Comparison of ENCODE assay signal across 8 mouse cellular contexts in the genomic region with DNA sequence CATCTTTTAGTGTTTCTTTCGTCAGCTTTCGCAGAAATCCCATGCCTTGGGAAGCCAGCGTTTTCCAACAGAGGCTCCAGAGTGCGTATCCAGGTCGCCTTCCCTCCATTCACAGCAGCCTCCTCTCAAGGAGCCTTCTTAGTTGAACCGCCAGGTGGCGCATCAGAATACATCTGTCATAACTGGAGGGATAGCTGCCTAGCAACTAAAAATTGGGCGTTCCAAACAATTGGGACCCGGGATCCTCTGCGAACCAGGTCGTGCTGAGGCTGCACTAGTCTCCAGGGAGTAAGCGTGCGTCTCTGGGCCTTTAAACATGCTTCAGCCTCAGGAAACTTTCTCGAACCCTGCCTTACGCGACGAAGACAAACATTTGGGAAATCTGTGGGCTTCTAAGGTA. TPM values are rescaled to one million over a fixed set of nuclear protein-coding genes. Genes with fewer than 3 reads are reported as not detected.
DNase-seq lines count a peak whose midpoint lies in the region; ATAC-seq and TF ChIP-seq lines count a peak whose summit lies in the region.

No protein-coding gene starts in this region.

- peak; percentile 84 for DNase-seq in ES-E14 (ENCODE audit: low read depth, low spot score)
- DNase-seq in cerebellum, adult 11-12 months = peak; percentile 76
- peak; percentile 80 to 84 for DNase-seq in heart, postnatal 36 days
- DNase-seq in layer of hippocampus, adult 2 months (ENCODE audit: low spot score in 2 of 2) = peak; percentile 91 to 92
- peak; percentile 79 for DNase-seq in lung, adult 2 months
- peak; percentile 81 for DNase-seq in testis, postnatal 14 days (ENCODE audit: low spot score)

- H3K4me3 ChIP-seq in ES-E14 (ENCODE audit: insufficient read depth in 1 of 2, low read depth in 1 of 2, low read length in 2 of 2, poor library complexity in 1 of 2, severe bottlenecking in 1 of 2) = no peak overlapping the region
- H3K4me3 ChIP-seq in forebrain, embryonic 16.5 days (replicated peaks; ENCODE audit: low read length) = peak overlapping the region; percentile 31
- H3K4me3 ChIP-seq in layer of hippocampus, adult 2 months = peak overlapping the region; percentile 59
- no peak overlapping the region for H3K4me3 ChIP-seq in lung, adult 2 months (replicated peaks; ENCODE audit: extremely low read depth, low read depth, low read length)

- TF ChIP-seq CTCF in layer of hippocampus, adult 2 months (conservative IDR thresholded peaks at IDR 0.05) = peak; percentile 91
- TF ChIP-seq CTCF in lung, adult 2 months (IDR thresholded peaks at IDR 0.05; ENCODE audit: insufficient read depth, low read length) = peak; percentile 71

- no peaks in the 10 kb centered on the region; a peak in 1 of 4 replicates for H3K4me1 ChIP-seq in ES-E14 (ENCODE audit: control insufficient read depth in 2 of 2, insufficient read depth in 2 of 2, low read length in 2 of 2, poor library complexity in 1 of 2)
- peaks cover 14% of the 10 kb centered on the region for H3K4me1 ChIP-seq in forebrain, embryonic 16.5 days (replicated peaks; ENCODE audit: control insufficient read depth, insufficient read depth, low read length)
- no peaks in the 10 kb centered on the region; the same call in 1 of the 2 replicates for H3K4me1 ChIP-seq in lung, adult 2 months (ENCODE audit: control insufficient read depth, insufficient read depth, low read length)

- in situ Hi-C loops in ES-E14 (cut with MboI; ENCODE audit: low sequenced_read_pairs in 2 of 2, unreplicated experiment in 2 of 2) = no loop called here

- peak overlapping the region; percentile 45 for H3K4me2 ChIP-seq in forebrain, embryonic 16.5 days (ENCODE audit: low read length)

- no peaks in the 10 kb centered on the region for H3K36me3 ChIP-seq in ES-E14 (ENCODE audit: control insufficient read depth, insufficient read depth, low read length, poor library complexity, severe bottlenecking)
- no peaks in the 10 kb centered on the region for H3K36me3 ChIP-seq in forebrain, embryonic 16.5 days (ENCODE audit: control insufficient read depth, insufficient read depth)

- intact Hi-C loops in heart, postnatal 36 days (cut with DNase I) = loop anchor here (1.0 kb wide), 1 partner anchor 17 kb away; no protein-coding TSS in a partner anchor

- WGBS in forebrain, embryonic 16.5 days = 6% methylated on average over 17 of the region's 17 CpGs
- WGBS in lung, adult 2 months = 3% methylated on average over 17 of the region's 17 CpGs

- no peak for TF ChIP-seq POLR2A in lung, adult 2 months (IDR thresholded peaks at IDR 0.05; ENCODE audit: borderline replicate concordance, extremely low read depth, low read depth, low read length)

- no peak overlapping the region for H3K27ac ChIP-seq in ES-E14 (ENCODE audit: insufficient read depth, low read depth, low read length, poor library complexity, severe bottlenecking)
- peak overlapping the region; percentile 25; the same call in 1 of the 2 replicates for H3K27ac ChIP-seq in forebrain, embryonic 16.5 days (ENCODE audit: low read length)
- peak overlapping the region; percentile 97 for H3K27ac ChIP-seq in layer of hippocampus, adult 2 months

- H3K9ac ChIP-seq in ES-E14 (ENCODE audit: insufficient read depth, low read depth, low read length, poor library complexity, severe bottlenecking) = no peak overlapping the region
- H3K9ac ChIP-seq in forebrain, embryonic 16.5 days (replicated peaks; ENCODE audit: low read depth, low read length) = 0 out of 2 replicates have a peak overlapping the region, but pooled peaks have one; percentile 8

- peak; percentile 71 for ATAC-seq in forebrain, embryonic 16.5 days
- ATAC-seq in neutrophil, adult 5-6 weeks (ENCODE audit: extremely low read depth, insufficient number of reproducible peaks, low FRiP score, poor library complexity, severe bottlenecking) = peak; percentile 75; the same call in 1 of the 2 replicates

- H3K9me3 ChIP-seq in ES-E14 (ENCODE audit: control insufficient read depth, insufficient read depth, low read depth, low read length) = no peaks in the 10 kb centered on the region
- no peaks in the 10 kb centered on the region for H3K9me3 ChIP-seq in forebrain, embryonic 16.5 days (ENCODE audit: control insufficient read depth, low read length)

- H3K27me3 ChIP-seq in forebrain, embryonic 16.5 days (replicated peaks; ENCODE audit: control insufficient read depth, insufficient read depth, low read length) = peaks cover 4% of the 10 kb centered on the region

TF ChIP-seq in ES-E14, 5 proteins besides CTCF, POLR2A, EP300 and RAD21:
- TF ChIP-seq HCFC1 (IDR thresholded peaks at IDR 0.05; ENCODE audit: borderline replicate concordance, insufficient read depth, low read length) (no peak), ZC3H11A (IDR thresholded peaks at IDR 0.05; ENCODE audit: borderline replicate concordance, low read depth, low read length) (no peak), MAFK (IDR thresholded peaks at IDR 0.05; ENCODE audit: insufficient read depth, low read depth, low read length) (no peak), ZNF384 (IDR thresholded peaks at IDR 0.05; ENCODE audit: low read depth, low read length) (no peak), CHD2 (IDR thresholded peaks at IDR 0.05; ENCODE audit: low read depth, low read length) (no peak)

RNA-seq across cellular contexts. Expression of a gene that starts 1.0 kb away (rescaled TPM):
- total RNA-seq in ES-E14 (2012; rRNA removed) = 0.27 and 0.37 TPM in 2 replicates
- polyA plus RNA-seq in forebrain, embryonic 16.5 days (2015; fragmentation: Nextera tagmentation; extraction: Ambion mirVana) = 12.1 and 13.3 TPM in 2 replicates
- total RNA-seq in heart, postnatal 36 days (2021) = not detected
- total RNA-seq in layer of hippocampus, adult 2 months (2021) = 10 to 100 TPM; 24.8 to 28.8 TPM
- polyA plus RNA-seq in lung, adult 2 months (2012; rRNA removed) = 45.7 and 56.3 TPM in 2 replicates
- total RNA-seq in neutrophil, adult 5-6 weeks (2017) = 0.12 TPM in 1 of 2 replicates, not detected in the other

RNA-seq across cellular contexts. Expression of a gene that starts 3.4 kb away (rescaled TPM):
- total RNA-seq in ES-E14 (2012; rRNA removed) = 0.63 TPM in 1 of 2 replicates, not detected in the other
- polyA plus RNA-seq in forebrain, embryonic 16.5 days (2015; fragmentation: Nextera tagmentation; extraction: Ambion mirVana) = 1.0 and 2.0 TPM in 2 replicates
- not detected for total RNA-seq in heart, postnatal 36 days (2021)
- 1 to 10 TPM; 1.5 TPM for total RNA-seq in layer of hippocampus, adult 2 months (2021)
- 7.1 and 7.7 TPM in 2 replicates for polyA plus RNA-seq in lung, adult 2 months (2012; rRNA removed)
- total RNA-seq in neutrophil, adult 5-6 weeks (2017) = not detected in 2 replicates

RNA-seq across cellular contexts. Expression of a gene that starts 25.0 kb away (rescaled TPM):
- 21.1 and 21.8 TPM in 2 replicates for total RNA-seq in ES-E14 (2012; rRNA removed)
- polyA plus RNA-seq in forebrain, embryonic 16.5 days (2015; fragmentation: Nextera tagmentation; extraction: Ambion mirVana) = 68.3 and 75.2 TPM in 2 replicates
- total RNA-seq in heart, postnatal 36 days (2021) = 10 to 100 TPM; 27.0 to 29.9 TPM
- 10 to 100 TPM; 55.6 to 56.2 TPM for total RNA-seq in layer of hippocampus, adult 2 months (2021)
- 7.0 and 9.8 TPM in 2 replicates for polyA plus RNA-seq in lung, adult 2 months (2012; rRNA removed)
- total RNA-seq in neutrophil, adult 5-6 weeks (2017) = 65.3 and 66.4 TPM in 2 replicates

RNA-seq across cellular contexts. Expression of a gene that starts 34.2 kb away (rescaled TPM):
- total RNA-seq in ES-E14 (2012; rRNA removed) = 12.5 and 17.3 TPM in 2 replicates
- polyA plus RNA-seq in forebrain, embryonic 16.5 days (2015; fragmentation: Nextera tagmentation; extraction: Ambion mirVana) = 54.0 and 56.3 TPM in 2 replicates
- total RNA-seq in heart, postnatal 36 days (2021) = 10 to 100 TPM; 14.8 to 17.5 TPM
- 10 to 100 TPM; 20.7 to 27.3 TPM for total RNA-seq in layer of hippocampus, adult 2 months (2021)
- polyA plus RNA-seq in lung, adult 2 months (2012; rRNA removed) = 2.0 and 4.0 TPM in 2 replicates
- total RNA-seq in neutrophil, adult 5-6 weeks (2017) = 46.6 and 46.7 TPM in 2 replicates

RNA-seq across cellular contexts. Expression of a gene that starts 53.8 kb away (rescaled TPM):
- total RNA-seq in ES-E14 (2012; rRNA removed) = 14.5 and 15.9 TPM in 2 replicates
- 135 and 148 TPM in 2 replicates for polyA plus RNA-seq in forebrain, embryonic 16.5 days (2015; fragmentation: Nextera tagmentation; extraction: Ambion mirVana)
- 1 to 10 TPM; 7.6 to 9.5 TPM for total RNA-seq in heart, postnatal 36 days (2021)
- 100 to 1,000 TPM; 125 to 135 TPM for total RNA-seq in layer of hippocampus, adult 2 months (2021)
- 5.7 and 8.3 TPM in 2 replicates for polyA plus RNA-seq in lung, adult 2 months (2012; rRNA removed)
- total RNA-seq in neutrophil, adult 5-6 weeks (2017) = 29.6 and 38.4 TPM in 2 replicates

Comparison
In these comparisons a context has a peak if more than half of its experiments do, and no peak if none do; other contexts are left out.
1. H3K4me3 ChIP-seq: peak in forebrain, embryonic 16.5 days (single experiment) and layer of hippocampus, adult 2 months (single experiment); none in ES-E14 (0 of 2) and lung, adult 2 months (single experiment).
2. RNA of a gene that starts 1.0 kb away (total RNA-seq): 24.8 to 28.8 TPM in layer of hippocampus, adult 2 months; 0.27 to 0.37 TPM in ES-E14, not detected in heart, postnatal 36 days and 0.12 TPM in neutrophil, adult 5-6 weeks; every median in the first group is over 10 times any median in the second.
3. Peak in every context shown above with its lines, with median percentiles within 50 percentile points of each other: DNase-seq.